Mouse (Mus musculus) central nervous system, embryonic 14 days (tissue): ENCODE results near the gene Ipo4. TPM values are rescaled to one million over a fixed set of nuclear protein-coding genes. Genes with fewer than 3 reads are reported as not detected.

ENCODE experiments used
- polyA plus RNA-seq: library from polyadenylated mRNA; depleted of rRNA; stranded (reverse); fragments of >200 nt; gene quantifications from 2 replicates; pipeline ENCODE4 v1.2.3, GENCODE M21; 2012; rRNA removed

The Ipo4 gene
- 171 and 172 TPM in 2 replicates for polyA plus RNA-seq

DNA sequence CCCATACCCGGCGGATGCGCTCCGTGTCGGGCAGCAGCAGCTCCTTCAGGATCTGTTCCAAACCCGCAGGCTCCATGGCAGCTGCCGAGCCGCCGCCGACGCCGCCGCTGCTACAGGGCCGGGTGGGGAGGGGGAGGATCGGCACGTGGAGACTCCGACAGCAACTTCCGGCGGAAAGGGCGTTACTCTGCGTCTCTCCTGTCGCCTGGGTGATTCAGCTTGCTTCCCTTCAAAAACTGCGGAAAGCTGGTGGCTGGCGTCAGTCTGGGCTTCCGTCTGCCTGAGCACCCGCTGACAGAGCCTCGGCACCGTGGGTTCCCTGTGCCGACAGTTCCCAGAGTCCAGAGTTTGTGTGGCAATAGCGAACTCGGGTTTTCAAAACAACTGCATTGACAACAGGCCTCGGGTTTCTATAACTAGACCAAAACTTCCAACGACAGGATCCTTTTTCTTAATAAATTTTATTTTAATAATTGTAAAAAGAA lies at the start of gene Ipo4:
Ipo4 (minus strand) TSS at position 435 of the 485 bp plus-strand sequence.

DNA sequence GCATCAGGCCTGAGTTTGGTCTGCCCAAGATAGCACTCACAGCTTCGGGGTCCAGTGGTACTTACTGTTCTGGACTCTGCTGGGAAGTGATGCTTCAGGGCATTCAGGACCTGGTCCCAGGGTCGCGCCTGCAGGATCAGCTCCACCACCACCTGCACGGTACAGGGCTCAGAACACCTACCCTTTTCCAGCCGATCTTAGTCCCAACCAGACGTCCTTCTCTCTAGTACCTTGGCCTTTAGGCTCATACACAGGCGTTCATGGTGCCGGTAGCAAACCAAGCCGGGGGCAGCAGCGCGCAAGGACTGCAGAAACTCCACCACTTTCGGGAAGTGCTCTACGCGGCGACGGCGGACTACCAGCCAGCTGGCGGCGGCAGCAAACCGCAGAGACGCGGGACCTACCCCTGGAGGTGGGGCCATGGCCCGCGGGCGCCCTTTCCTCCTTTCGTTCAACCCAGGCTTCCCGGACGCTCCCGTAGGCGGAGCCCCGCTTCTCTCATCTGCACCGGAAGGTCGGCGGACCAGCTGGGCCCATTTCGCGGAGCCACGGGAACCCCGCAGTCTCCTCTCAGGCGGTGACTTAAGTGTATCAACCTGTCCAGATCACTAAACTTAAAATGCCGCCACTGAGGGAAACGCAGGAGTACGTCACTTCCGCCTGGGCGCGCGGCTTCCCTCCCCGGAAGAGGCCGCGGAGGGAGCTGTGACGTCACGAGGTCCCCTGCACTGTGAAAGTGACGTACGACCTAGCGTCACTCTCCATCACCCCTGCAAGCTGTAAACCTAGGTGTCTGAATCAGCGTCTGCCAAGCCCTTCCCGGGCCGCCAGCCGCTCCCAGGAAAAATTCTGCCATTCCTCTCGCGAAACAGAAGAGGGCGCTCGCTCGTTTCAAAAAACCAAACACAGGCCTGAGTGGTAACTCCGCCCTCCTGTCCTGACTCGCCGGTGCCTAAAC lies 45.7 kb upstream of the Ipo4 start, which contains the start of gene Tinf2:
Tinf2 (minus strand) TSS at position 661 of the 958 bp plus-strand sequence.

DNA sequence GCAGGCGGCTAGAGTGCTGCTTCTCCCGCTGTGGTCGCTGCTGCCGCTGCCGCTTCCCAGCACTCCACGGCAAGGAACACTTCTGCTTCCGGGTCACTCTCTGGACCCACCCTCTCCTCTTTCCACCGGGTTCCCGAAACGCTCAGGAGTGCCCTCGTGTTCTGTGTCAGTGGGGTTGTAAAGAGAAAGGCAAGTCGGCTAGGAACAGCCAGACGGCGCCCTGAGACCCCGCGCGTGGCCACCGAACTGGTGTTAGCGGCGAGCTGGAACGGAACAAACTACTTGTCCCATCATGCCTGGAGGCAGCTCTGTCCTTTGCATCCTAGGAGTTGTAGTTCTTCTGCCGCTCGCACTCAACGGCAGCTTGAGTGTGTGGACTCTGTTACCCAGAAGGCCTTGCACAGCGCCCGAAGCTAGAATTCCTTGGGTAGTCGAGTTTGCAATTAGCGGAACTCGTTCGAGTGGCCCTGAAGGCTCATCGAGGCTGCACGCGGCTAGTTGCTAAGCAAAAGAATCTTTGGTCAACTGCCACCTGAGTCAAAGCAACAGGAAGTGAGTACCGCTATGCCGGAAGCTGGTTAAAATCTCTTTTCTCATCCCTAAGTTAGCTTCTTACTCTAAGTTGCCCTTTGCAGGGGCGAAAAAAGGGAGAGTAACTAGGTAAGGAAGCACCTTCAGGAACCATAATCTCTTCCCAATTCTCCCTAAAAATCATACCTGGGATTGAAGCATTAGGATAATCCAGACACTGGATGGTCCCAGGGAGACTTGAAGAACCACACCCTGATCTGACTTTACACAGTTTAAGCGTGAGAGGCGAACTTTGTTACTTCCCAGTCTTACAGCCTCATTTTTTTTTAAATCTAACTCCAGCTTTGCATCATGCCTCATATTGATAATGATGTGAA lies 36.3 kb upstream of the Ipo4 start, which contains the start of the genes Gmpr2 and Nedd8:
Gmpr2 (plus strand) TSS at position 109 of the 908 bp plus-strand sequence.
Nedd8 (minus strand) TSS at position 292 of the 908 bp plus-strand sequence.

DNA sequence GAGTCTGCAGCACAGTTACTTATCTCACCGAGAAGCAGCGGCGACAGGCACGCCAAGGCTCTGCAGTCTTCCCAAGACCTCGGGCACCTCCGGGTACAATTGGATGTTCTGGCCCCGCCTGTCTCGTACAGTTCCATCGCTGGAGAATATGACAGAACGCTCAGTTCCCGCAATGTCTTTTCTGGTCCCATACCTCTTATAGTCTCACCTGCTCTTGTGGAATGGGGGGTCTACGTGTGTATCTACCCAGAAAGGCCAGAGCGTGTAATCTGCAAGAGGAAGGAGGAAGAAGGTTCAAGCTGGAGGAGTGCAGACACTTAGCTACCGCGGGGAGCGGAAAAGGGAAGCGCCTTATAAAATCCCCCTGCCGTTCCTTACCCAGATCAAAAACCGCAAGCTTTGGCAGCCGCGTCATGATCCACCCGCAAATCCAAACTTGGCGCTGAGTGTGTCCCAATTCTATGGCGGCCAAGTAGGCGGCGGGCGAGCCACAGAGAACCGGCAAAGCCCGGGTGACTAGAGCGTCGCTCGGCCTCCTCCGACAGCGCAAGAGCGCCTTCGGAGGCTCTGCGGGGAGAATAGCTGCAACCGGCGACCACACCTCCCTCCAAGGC lies 24.3 kb upstream of the Ipo4 start, which contains the start of gene Mdp1:
Mdp1 (minus strand) TSS at position 549 of the 614 bp plus-strand sequence.

DNA sequence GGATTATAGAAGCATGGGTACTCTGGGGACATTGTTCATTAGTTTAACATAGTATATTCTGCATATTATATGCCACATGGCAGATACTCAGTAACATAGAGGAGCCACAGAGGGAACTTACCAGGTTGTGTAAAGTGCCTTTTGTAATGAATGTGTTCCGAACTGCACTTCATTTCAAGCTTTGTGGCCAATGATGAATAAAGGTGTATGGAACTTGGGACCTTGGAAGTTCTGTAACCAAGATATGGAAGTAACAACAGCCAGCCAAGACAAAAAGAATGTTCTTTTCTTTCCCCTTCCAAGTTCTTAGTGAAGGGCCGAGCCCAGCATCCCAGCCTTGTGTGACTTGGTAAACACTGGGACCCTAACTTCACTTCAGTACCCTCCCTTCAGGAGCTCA lies 14.1 kb upstream of the Ipo4 start, which contains the start of gene Tssk4:
Tssk4 (plus strand) TSS at position 301 of the 400 bp plus-strand sequence.

DNA sequence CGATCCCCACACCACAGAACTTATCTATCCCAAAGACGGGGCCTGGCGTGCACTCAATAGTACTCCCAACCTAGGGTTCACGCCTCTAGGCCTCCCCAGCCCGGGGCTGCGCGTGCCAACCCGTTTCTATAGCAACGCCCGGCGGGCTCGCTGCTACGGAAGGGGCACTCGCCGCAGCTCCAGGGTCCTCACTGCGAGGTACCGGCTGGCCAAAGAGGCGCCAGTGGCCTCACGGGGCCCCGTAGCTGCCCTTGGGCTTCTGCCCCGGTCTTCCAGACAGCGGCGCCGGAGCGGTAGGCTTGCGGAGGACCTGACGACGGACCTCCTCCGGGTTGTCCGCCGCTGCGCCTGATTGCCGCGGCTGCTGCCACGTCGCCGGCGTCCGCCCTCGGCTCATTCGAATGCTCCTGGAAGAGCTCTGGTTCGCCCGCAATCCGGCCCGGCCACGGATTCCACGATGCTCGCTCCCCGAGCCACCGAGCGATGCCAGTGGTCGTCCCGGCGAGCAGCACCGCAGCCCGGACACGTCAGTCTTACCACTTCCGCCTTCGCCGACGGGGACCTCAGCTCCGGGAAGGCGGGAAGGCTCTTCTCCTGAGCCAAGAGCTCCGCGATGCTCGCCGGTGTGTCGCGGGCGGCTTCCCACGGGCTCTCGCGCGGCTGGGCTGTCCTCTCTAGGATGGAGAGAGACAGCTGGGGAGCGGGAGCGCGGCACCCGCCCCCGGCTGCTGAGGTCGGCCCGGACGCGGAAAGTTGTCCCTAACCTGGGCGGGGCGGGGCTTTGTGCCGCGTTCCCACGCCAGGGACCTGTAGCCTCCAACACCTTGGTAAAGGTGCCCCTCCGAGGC lies 7.5 kb upstream of the Ipo4 start, which contains the start of gene Tm9sf1:
Tm9sf1 (minus strand) TSS at position 747 of the 848 bp plus-strand sequence.

DNA sequence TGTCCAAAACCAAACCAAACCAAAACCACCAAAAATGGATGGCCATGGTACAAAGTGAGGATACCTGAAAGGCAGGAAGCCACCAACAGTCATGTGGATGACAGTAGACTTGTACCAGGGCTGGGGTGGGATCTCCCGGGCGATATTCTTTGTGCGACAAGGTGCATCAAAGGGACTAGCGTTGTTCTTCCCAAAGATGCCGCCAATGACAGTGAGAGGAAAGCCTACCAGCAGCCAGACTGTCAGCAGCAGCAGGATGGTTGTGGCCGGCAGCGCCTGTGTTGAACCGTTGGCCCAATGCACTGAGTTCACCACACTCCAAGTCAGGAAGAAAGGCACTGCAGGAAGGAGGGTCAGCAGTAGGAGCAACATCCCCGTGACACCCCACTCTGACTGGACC lies 2.0 kb upstream of the Ipo4 start, which contains the start of gene Gm49378:
Gm49378 (minus strand) TSS at position 101 of the 400 bp plus-strand sequence.

DNA sequence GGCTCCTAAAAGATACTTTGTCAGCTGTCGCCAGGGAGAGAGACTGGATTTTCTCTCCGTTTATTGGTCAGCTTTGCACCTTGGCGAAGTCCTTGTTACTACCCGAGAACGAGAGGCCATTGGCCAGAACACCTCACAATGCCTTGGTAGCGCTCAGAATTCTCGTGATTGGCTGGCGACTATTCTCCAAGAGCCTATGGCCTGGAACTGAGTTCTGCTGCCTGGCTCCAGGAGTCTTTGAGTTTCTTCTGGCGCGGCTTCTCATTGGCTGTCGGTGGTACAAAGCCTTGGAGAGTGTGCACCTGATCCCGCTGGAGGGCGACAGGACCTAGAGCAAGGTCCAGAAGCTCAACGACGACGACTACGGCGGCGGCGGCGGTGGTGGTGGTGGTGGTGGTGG lies 17.9 kb downstream of the Ipo4 start, which contains the start of gene Rec8:
Rec8 (plus strand) TSS at position 216 of the 400 bp plus-strand sequence.

DNA sequence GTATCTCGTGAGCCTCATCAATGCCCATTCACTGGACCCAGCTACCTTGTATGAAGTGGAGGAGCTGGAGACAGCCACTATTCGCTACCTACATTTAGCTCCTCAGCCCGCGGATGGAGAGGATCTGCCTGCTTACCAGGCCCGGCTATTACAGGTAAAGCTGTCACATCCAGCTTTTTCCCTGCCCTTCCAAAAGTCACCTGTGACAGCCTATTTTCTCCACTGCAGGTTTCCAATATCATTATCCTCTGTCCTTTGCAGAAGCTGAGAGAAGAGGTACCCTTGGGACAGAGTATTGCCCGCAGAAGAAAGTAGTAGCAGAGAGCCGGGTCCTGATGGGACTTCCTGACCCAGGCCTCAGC lies 32.5 kb downstream of the Ipo4 start, which contains the start of gene Irf9:
Irf9 (plus strand) TSS at position 301 of the 362 bp plus-strand sequence.

DNA sequence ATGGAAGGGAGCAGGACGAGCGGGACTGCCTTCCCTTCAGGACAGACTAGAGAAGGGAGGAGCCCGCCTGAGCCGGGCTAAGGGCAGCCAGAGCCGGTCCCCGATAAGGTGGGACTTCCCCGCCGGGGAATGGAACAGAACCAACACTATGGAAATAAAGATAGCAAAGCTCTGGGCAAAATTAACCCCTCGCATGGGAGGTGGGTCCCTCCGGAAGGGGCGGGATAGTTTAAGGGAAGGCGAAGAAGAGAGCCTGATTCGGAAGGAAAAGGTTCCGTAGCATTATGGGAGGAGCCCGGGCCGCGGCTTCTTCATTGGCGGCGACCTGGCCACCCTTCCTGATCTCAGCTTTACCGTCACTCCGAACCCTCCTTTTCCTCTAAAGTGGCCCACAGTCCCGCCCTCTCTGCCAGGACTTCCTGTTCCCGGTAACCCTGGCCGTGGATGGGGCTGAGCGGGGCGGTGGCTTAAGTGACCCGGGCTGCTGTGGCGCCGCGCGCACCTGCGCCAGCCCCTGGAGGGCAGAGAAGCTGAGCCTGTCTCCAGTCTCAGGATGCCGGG lies 44.3 kb downstream of the Ipo4 start, which contains the start of gene Rnf31:
Rnf31 (plus strand) TSS at position 378 of the 561 bp plus-strand sequence.

DNA sequence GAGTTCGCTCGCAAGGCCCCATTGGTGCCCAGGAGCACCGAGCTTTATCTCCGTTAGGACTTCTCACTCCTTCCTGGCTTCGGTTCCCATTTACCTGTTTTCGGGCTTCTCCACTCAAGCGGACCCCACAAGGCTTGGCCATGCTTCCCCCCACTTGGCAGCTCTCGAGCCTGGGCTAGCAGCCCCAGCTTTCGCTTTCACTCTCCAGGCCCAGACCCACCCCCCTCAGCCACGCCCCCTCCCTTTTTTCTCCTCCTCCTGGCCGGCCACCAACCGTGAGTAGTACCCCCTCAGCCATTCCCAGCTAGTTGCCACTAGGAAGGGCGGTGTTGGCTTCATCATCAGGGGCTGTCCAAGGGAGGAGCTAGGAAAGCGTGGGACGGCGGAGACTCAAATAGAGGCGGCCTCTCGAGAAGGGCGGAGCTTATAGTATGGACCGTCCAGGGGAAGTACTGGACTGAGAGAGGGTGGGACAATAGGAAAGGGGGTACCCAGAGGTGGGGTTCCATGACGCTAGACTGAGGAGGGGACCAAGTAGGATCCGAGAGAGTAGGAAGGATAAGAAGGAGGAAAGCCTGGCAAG lies 44.9 kb downstream of the Ipo4 start, which contains the start of gene Psme2:
Psme2 (minus strand) TSS at position 366 of the 583 bp plus-strand sequence.

DNA sequence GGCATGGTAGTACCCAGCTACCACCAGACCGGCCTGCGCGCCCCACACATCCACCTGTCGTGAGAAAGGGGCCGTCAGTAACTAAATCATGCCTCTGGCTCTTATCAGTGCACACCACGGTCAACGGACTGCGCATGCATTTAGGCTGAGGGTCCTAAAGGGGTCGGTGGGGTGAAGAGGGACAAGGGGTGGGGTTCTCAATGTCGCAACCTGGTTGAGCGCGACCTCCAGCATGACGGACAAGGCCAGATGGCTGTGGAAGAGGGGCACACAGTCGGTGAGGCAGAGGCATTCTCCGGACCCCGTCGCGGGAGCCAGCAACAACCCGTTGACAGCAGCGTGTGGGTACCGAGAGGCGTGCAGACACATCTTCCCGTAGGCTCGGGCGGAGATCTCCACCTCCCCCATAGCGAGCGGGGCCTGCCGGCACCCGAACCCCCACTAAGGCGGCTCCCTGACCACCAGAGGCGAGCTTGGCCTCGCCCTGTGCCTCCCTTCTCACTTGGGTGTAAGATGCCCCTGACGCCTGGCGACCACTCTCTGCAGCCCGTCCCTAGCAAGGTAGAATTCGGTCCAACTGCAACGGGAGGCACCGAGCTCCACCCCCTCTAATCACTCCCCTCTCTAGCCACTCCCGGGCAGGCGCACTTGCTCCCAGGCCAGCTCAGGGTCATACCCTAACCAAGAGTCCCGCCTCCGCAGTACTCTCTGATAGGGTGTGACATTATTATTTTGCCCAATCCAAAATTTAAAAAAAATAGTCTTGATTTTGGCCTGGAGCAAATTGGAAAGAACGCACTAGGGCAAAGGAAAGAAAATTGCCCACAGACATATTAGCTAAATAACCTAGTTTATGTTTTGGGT lies 50.8 kb downstream of the Ipo4 start, which contains the start of gene Emc9:
Emc9 (minus strand) TSS at position 601 of the 864 bp plus-strand sequence.

DNA sequence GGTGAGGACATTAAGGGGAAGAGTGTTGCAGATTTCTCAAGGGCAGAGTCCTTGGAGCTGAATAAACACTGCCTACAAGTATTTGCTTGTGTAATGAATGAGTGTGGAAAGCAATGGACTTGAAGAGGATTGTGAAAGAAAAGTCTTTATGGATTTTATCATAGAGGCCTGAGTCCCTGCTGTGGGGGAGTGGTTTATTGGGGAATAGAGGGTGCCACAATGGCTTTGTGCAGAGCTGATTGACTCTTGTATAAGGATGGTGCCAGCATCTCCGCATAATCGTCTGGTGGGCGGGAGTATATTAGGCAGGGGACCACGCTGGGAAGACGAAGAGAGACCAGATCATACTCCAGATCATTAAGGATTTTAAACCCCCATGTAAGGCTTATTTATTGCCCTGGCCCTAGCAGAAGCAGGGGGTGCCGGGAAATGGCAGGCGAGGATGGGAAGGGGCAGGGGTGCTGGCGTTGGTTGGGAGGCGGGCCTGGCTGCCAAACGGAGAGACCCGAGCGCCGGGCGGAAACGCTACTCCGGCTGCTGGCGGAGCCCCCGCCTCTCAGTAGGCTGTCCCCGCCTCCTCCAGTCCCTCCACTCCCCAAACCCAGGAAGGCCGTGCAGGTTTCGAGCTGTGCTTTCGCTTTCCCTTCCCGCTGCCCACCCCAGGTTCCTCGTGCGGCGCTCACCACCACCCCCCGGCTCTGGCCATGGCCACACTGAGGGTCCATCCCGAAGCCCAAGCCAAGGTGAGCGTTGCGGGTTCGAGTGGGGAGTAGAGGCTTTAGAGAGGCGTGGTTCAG lies 57.7 kb downstream of the Ipo4 start, which contains the start of gene Psme1:
Psme1 (plus strand) TSS at position 253 of the 797 bp plus-strand sequence.

